In the genomic region with DNA sequence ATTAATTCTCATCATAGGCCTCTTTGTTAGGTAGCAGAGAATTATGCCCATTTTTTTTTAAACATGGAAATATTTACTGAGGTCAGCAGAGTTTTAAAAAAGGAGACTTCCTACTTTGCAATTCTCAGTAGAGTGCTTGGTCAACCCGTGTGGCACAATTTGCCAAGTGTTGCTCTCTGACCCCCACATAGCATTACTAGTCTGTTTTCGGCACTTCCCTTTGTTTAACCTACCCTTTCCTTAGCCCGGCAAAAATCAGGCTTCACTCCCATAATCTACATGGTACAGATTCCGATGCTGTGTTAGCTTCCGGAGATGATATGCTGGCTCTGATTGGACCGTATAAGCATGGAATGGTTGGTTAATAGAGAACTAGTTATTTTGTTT, we compare ENCODE assay signal across 8 mouse cellular contexts. TPM values are rescaled to one million over a fixed set of nuclear protein-coding genes. Genes with fewer than 3 reads are reported as not detected.
DNase-seq lines count a peak whose midpoint lies in the region; ATAC-seq lines count a peak whose summit lies in the region.

No protein-coding gene starts in this region.

- DNase-seq in embryonic facial prominence, embryonic 14.5 days (ENCODE audit: low spot score) = no peak
- no peak for DNase-seq in midbrain, embryonic 10.5 days (ENCODE audit: low spot score)
- no peak for DNase-seq in thymus, adult 18-20 months
- no peak for DNase-seq in left cerebral cortex, adult 8-10 months (ENCODE audit: low spot score in 2 of 2)
- no peak for DNase-seq in layer of hippocampus, adult 9-11 months

- H3K9me3 ChIP-seq in erythroblast, embryonic 14.5 days (ENCODE audit: control insufficient read depth, low read length) = no peaks in the 10 kb centered on the region
- no peaks in the 10 kb centered on the region for H3K9me3 ChIP-seq in embryonic facial prominence, embryonic 14.5 days (ENCODE audit: control insufficient read depth, low read length)
- H3K9me3 ChIP-seq in intestine, embryonic 16.5 days (ENCODE audit: control insufficient read depth, low read length) = no peaks in the 10 kb centered on the region
- H3K9me3 ChIP-seq in midbrain, embryonic 10.5 days (replicated peaks) = no peaks in the 10 kb centered on the region

- peaks cover 3% of the 10 kb centered on the region for H3K27me3 ChIP-seq in erythroblast, embryonic 14.5 days (ENCODE audit: control insufficient read depth)
- H3K27me3 ChIP-seq in embryonic facial prominence, embryonic 14.5 days (replicated peaks; ENCODE audit: control insufficient read depth, insufficient read depth, low read length) = no peaks in the 10 kb centered on the region
- no peaks in the 10 kb centered on the region for H3K27me3 ChIP-seq in intestine, embryonic 16.5 days (replicated peaks; ENCODE audit: control insufficient read depth, insufficient read depth, low read length)
- H3K27me3 ChIP-seq in midbrain, embryonic 10.5 days (ENCODE audit: low read depth, poor library complexity, severe bottlenecking) = peaks cover 4% of the 10 kb centered on the region; the same call in 1 of the 2 replicates

- H3K4me2 ChIP-seq in embryonic facial prominence, embryonic 14.5 days (ENCODE audit: low read depth, low read length) = peak overlapping the region; percentile 66
- H3K4me2 ChIP-seq in intestine, embryonic 16.5 days (ENCODE audit: low read depth, low read length) = peak overlapping the region; percentile 59

- peaks cover under 1% of the 10 kb centered on the region for H3K36me3 ChIP-seq in erythroblast, embryonic 14.5 days (ENCODE audit: control insufficient read depth)
- H3K36me3 ChIP-seq in embryonic facial prominence, embryonic 14.5 days (ENCODE audit: control insufficient read depth, insufficient read depth, low read length) = no peaks in the 10 kb centered on the region
- H3K36me3 ChIP-seq in intestine, embryonic 16.5 days (ENCODE audit: control insufficient read depth, insufficient read depth, low read length) = no peaks in the 10 kb centered on the region
- H3K36me3 ChIP-seq in midbrain, embryonic 10.5 days = no peaks in the 10 kb centered on the region

- peak overlapping the region; percentile 92 for H3K4me3 ChIP-seq in erythroblast, embryonic 14.5 days (replicated peaks)
- peak overlapping the region; percentile 96 for H3K4me3 ChIP-seq in embryonic facial prominence, embryonic 14.5 days (ENCODE audit: low read depth, low read length)
- H3K4me3 ChIP-seq in intestine, embryonic 16.5 days (ENCODE audit: low read length) = peak overlapping the region; percentile 90
- peak overlapping the region; percentile 78 for H3K4me3 ChIP-seq in midbrain, embryonic 10.5 days

- 46% methylated on average over 6 of the region's 6 CpGs for WGBS in embryonic facial prominence, embryonic 14.5 days
- 46% methylated on average over 6 of the region's 6 CpGs for WGBS in intestine, embryonic 16.5 days
- WGBS in midbrain, embryonic 10.5 days = 48% methylated on average over 6 of the region's 6 CpGs

- H3K9ac ChIP-seq in embryonic facial prominence, embryonic 14.5 days (ENCODE audit: low read depth, low read length) = peak overlapping the region; percentile 99
- H3K9ac ChIP-seq in intestine, embryonic 16.5 days (ENCODE audit: low read depth, low read length) = peak overlapping the region; percentile 96

- peak overlapping the region; percentile 99 for H3K27ac ChIP-seq in embryonic facial prominence, embryonic 14.5 days (replicated peaks; ENCODE audit: low read depth, low read length)
- peak overlapping the region; percentile 98; the same call in 1 of the 2 replicates for H3K27ac ChIP-seq in intestine, embryonic 16.5 days (ENCODE audit: low read length)
- peak overlapping the region; percentile 98 for H3K27ac ChIP-seq in midbrain, embryonic 10.5 days (replicated peaks)

- no peak for ATAC-seq in erythroblast, adult 5-6 weeks (replicated peaks; ENCODE audit: low FRiP score, poor library complexity, severe bottlenecking)
- no peak for ATAC-seq in embryonic facial prominence, embryonic 14.5 days (ENCODE audit: low read depth)
- ATAC-seq in intestine, embryonic 16.5 days = no peak

- H3K4me1 ChIP-seq in erythroblast, embryonic 14.5 days (ENCODE audit: control insufficient read depth) = peaks cover 29% of the 10 kb centered on the region
- H3K4me1 ChIP-seq in embryonic facial prominence, embryonic 14.5 days (ENCODE audit: control insufficient read depth, insufficient read depth, low read length) = peaks cover 7% of the 10 kb centered on the region
- peaks cover 14% of the 10 kb centered on the region for H3K4me1 ChIP-seq in intestine, embryonic 16.5 days (ENCODE audit: control insufficient read depth, insufficient read depth, low read length)
- peaks cover 36% of the 10 kb centered on the region for H3K4me1 ChIP-seq in midbrain, embryonic 10.5 days

RNA-seq across cellular contexts. Expression of gene Ranbp9, which starts 0.8 kb away (rescaled TPM):
- polyA plus RNA-seq in erythroblast, embryonic 14.5 days (2012) = 2.1 and 2.7 TPM in 2 replicates
- 35.4 and 65.8 TPM in 2 replicates for total RNA-seq in erythroblast, adult 5-6 weeks (2015; ENCODE audit: low replicate concordance)
- total RNA-seq in erythroblast, adult 5-6 weeks (2017; ENCODE audit: low replicate concordance) = 29.8 and 33.5 TPM in 2 replicates
- 11.2 and 13.6 TPM in 2 replicates for polyA plus RNA-seq in embryonic facial prominence, embryonic 14.5 days (2014; fragmentation: Nextera tagmentation; extraction: Ambion mirVana)
- polyA plus RNA-seq in intestine, embryonic 16.5 days (2015; fragmentation: Nextera tagmentation; extraction: Ambion mirVana) = 4.3 and 5.5 TPM in 2 replicates
- 7.7 and 9.3 TPM in 2 replicates for polyA plus RNA-seq in midbrain, embryonic 10.5 days (2016; fragmentation: Nextera tagmentation; extraction: Ambion mirVana)
- 100 to 1,000 TPM in 2 of 4 experiments, 10 to 100 TPM in 2; 89.3 to 109 (median 100) TPM for total RNA-seq in left cerebral cortex, adult 8-10 months (2022)
